Mouse (Mus musculus): ENCODE results near the gene Map4k3. TPM values are rescaled to one million over a fixed set of nuclear protein-coding genes. Genes with fewer than 3 reads are reported as not detected.

Gene Map4k3
- polyA plus RNA-seq, 1 experiment from 2014 or later = 25.4 TPM

- H3K4me2 ChIP-seq = peak overlapping the region; percentile 90
- WGBS = 10% methylated on average over 8 of the region's 8 CpGs
- H3K9ac ChIP-seq = peak overlapping the region; percentile 98
- peaks cover 53% of the 10 kb centered on the region for H3K4me1 ChIP-seq (replicated peaks)
- ATAC-seq (ENCODE audit: low FRiP score, low read depth) = no peak
- H3K27me3 ChIP-seq = no peaks in the 10 kb centered on the region
- H3K27ac ChIP-seq (replicated peaks) = peak overlapping the region; percentile 93; the same call in 1 of the 2 replicates
- peak overlapping the region; percentile 92 for H3K4me3 ChIP-seq
- no peaks in the 10 kb centered on the region for H3K36me3 ChIP-seq
- no peaks in the 10 kb centered on the region for H3K9me3 ChIP-seq
Measured at GRCm38 (mm10) chr17:80726821-80727220, 1.5 kb downstream of the Map4k3 start.

DNA sequence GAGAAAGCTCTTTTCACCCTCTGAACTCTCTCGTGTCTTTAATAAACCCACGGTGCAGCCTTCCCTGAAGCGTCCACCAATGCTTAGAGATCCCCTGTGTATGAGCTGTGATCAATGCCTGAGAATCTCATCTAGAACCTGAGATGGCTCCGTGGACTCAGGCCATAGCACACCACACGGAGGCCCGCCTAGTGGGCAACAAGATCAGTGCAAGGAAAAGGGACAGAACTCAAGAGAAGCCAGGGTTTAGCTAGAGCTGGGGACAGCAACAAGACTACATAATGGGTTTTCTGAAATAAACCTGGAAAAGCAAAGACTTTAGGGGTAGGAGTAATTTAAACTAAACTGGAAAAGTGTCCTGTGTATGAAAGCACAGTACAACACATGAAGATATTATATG lies 5.2 kb downstream of the Map4k3 start:
- no peak for ATAC-seq (ENCODE audit: low FRiP score, low read depth)
- Histone ChIP-seq H3K4me1 (replicated peaks) (peaks cover 53% of the 10 kb centered on the region), H3K36me3 (no peaks in the 10 kb centered on the region)

GRCm38 (mm10) chr17:80721670-80722069 lies 6.6 kb downstream of the Map4k3 start:
- H3K9ac ChIP-seq = no peak overlapping the region
- H3K9me3 ChIP-seq = no peaks in the 10 kb centered on the region
- no peaks in the 10 kb centered on the region for H3K27me3 ChIP-seq
- no peak overlapping the region for H3K4me2 ChIP-seq
- no peak overlapping the region for H3K27ac ChIP-seq (replicated peaks)
- 71% methylated on average over 7 of the region's 7 CpGs for WGBS
- ATAC-seq (ENCODE audit: low FRiP score, low read depth) = 0 out of 2 replicates have a peak, but pooled peaks have one; percentile 32
- no peak overlapping the region for H3K4me3 ChIP-seq
- peaks cover 55% of the 10 kb centered on the region for H3K4me1 ChIP-seq (replicated peaks)
- no peaks in the 10 kb centered on the region for H3K36me3 ChIP-seq

More for the DNA sequence above, 5.2 kb downstream of the Map4k3 start:
- H3K4me2 ChIP-seq = no peak overlapping the region
- H3K27ac ChIP-seq (replicated peaks) = no peak overlapping the region
- no peaks in the 10 kb centered on the region for H3K9me3 ChIP-seq
- H3K4me3 ChIP-seq = no peak overlapping the region
- no peaks in the 10 kb centered on the region for H3K27me3 ChIP-seq
- 72% methylated on average over 6 of the region's 6 CpGs for WGBS
- H3K9ac ChIP-seq = no peak overlapping the region

DNA sequence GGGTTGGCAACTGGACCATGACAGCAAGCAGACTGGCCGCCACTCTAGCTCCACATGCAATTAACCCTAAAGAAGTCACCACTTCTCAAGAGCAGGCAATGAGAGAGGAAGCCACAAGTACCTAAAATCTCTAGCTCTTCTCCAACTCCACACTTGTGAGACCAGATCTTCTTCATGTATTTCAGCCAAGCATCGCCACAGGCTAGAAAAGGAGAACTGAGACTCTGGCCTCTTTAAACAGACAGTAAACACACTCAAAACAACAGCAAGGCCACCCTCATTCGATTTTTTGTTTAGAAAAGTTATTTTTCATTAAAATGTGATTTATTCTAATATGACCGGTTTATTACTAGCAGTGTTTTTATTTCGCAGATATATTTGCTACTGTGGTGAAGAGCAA lies 9.0 kb downstream of the Map4k3 start:
- Histone ChIP-seq H3K4me1 (replicated peaks) (peaks cover 42% of the 10 kb centered on the region), H3K36me3 (no peaks in the 10 kb centered on the region)

GRCm38 (mm10) chr17:80718243-80718642 lies 10.0 kb downstream of the Map4k3 start:
- Histone ChIP-seq H3K27ac (replicated peaks) (no peak overlapping the region), H3K4me3 (no peak overlapping the region), H3K27me3 (no peaks in the 10 kb centered on the region), H3K4me2 (no peak overlapping the region), H3K9me3 (no peaks in the 10 kb centered on the region), H3K36me3 (no peaks in the 10 kb centered on the region), H3K4me1 (replicated peaks) (peaks cover 37% of the 10 kb centered on the region), H3K9ac (no peak overlapping the region)
- WGBS = 79% methylated on average over 5 of the region's 5 CpGs
- ATAC-seq (ENCODE audit: low FRiP score, low read depth) = no peak

More for the DNA sequence above, 9.0 kb downstream of the Map4k3 start:
- Histone ChIP-seq H3K27ac (replicated peaks) (no peak overlapping the region), H3K4me3 (no peak overlapping the region), H3K9ac (no peak overlapping the region), H3K27me3 (no peaks in the 10 kb centered on the region), H3K4me2 (no peak overlapping the region), H3K9me3 (no peaks in the 10 kb centered on the region)
- 93% methylated on average over 5 of the region's 5 CpGs for WGBS
- ATAC-seq (ENCODE audit: low FRiP score, low read depth) = no peak

GRCm38 (mm10) chr17:80713588-80713987 lies 14.7 kb downstream of the Map4k3 start:
- H3K27ac ChIP-seq (replicated peaks) = no peak overlapping the region
- no peaks in the 10 kb centered on the region for H3K36me3 ChIP-seq
- ATAC-seq (ENCODE audit: low FRiP score, low read depth) = no peak
- no peak overlapping the region for H3K9ac ChIP-seq
- H3K27me3 ChIP-seq = no peaks in the 10 kb centered on the region
- no peaks in the 10 kb centered on the region for H3K9me3 ChIP-seq
- peaks cover 45% of the 10 kb centered on the region for H3K4me1 ChIP-seq (replicated peaks)
- no peak overlapping the region for H3K4me3 ChIP-seq
- WGBS = 95% methylated on average over 5 of the region's 5 CpGs
- H3K4me2 ChIP-seq = no peak overlapping the region

DNA sequence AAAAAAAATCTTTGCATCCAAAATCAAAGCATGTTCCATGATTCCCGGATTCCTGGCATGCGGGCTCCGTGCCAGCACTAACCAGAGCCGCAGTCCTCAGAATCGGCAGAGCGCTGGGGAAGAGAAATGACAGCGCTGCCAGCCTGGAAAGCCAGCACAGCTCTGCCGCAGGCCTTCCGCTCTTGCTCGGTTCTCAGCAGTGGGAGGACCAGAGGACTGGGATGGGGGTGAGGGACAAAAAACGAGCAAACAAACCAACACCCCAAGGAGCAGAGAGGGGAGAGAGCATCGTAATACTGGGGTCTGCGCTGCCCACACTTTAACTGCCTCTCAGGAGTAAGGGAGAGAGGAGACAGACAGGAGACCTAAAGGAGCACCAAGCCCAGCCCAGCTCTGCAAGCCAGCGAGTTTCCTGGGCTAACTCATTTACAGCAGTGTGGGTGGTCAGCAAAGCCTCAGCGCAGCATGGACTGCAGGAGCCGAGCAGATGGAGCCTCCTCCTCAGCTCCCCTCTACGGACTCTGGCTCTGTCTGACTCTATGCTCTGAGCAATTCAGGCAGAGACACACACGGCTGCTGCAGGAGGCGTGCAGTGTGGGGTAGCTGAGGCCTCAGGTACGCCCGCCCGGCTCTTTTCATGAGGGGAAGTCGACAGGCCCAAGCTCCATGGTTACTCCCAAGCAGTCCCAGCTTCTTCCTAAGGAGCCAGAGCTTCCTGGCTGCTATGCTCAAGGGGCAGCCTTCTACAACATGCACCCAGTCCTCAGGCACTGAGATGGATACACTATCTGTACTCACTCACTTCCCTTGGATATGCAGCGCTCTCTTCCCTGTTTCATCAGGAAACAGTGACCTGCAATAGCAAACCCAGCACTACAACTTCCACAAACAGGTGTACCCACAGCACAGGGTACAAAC lies 18.1 kb downstream of the Map4k3 start:
- 0 out of 2 replicates have a peak overlapping the region, but pooled peaks have one; percentile 23 for H3K9ac ChIP-seq
- peaks cover 53% of the 10 kb centered on the region for H3K4me1 ChIP-seq (replicated peaks)
- no peaks in the 10 kb centered on the region for H3K9me3 ChIP-seq
- ATAC-seq (ENCODE audit: low FRiP score, low read depth) = peak; percentile 81
- WGBS = 15% methylated on average over 24 of the region's 24 CpGs
- H3K36me3 ChIP-seq = no peaks in the 10 kb centered on the region
- peak overlapping the region; percentile 44 for H3K4me2 ChIP-seq
- H3K4me3 ChIP-seq = peak overlapping the region; percentile 2; the same call in 1 of the 2 replicates
- H3K27me3 ChIP-seq = no peaks in the 10 kb centered on the region
- H3K27ac ChIP-seq (replicated peaks) = peak overlapping the region; percentile 75

- Histone ChIP-seq H3K9me3 (no peaks in the 10 kb centered on the region), H3K27ac (replicated peaks) (no peak overlapping the region), H3K27me3 (no peaks in the 10 kb centered on the region), H3K9ac (no peak overlapping the region), H3K4me2 (no peak overlapping the region), H3K4me3 (no peak overlapping the region), H3K36me3 (no peaks in the 10 kb centered on the region), H3K4me1 (replicated peaks) (peaks cover 56% of the 10 kb centered on the region)
- ATAC-seq (ENCODE audit: low FRiP score, low read depth) = no peak
- 86% methylated on average over 6 of the region's 6 CpGs for WGBS
Measured at GRCm38 (mm10) chr17:80708803-80709202, 19.5 kb downstream of the Map4k3 start.

GRCm38 (mm10) chr17:80707176-80707575 lies 21.1 kb downstream of the Map4k3 start:
- Histone ChIP-seq H3K9ac (no peak overlapping the region), H3K9me3 (no peaks in the 10 kb centered on the region), H3K27ac (replicated peaks) (no peak overlapping the region), H3K4me1 (replicated peaks) (peaks cover 53% of the 10 kb centered on the region), H3K27me3 (no peaks in the 10 kb centered on the region), H3K36me3 (no peaks in the 10 kb centered on the region), H3K4me3 (no peak overlapping the region), H3K4me2 (no peak overlapping the region)
- ATAC-seq (ENCODE audit: low FRiP score, low read depth) = no peak
- WGBS = 68% methylated on average over 4 of the region's 4 CpGs

DNA sequence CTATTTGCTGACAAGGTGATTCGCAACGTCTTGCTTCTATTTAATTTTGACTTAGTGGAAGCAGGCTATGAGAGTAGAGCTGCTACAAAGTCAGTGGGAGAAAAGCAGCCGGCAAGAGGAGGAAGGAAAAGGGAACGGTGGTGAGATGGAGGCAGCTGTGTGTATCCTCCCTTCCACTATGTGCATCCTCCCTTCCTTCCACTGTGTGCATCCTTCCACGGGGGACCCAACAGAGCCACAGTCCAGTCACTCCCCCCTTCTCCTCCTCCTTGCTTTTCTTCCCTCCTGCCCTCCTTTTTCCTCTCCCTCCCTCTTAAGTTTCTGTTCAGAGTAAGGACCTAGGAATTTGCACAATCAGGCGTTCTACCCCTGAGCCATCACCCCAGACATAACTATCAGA lies 21.7 kb downstream of the Map4k3 start:
- Histone ChIP-seq H3K9ac (no peak overlapping the region), H3K4me1 (replicated peaks) (peaks cover 52% of the 10 kb centered on the region), H3K36me3 (no peaks in the 10 kb centered on the region), H3K4me3 (no peak overlapping the region), H3K27ac (replicated peaks) (no peak overlapping the region), H3K9me3 (no peaks in the 10 kb centered on the region), H3K4me2 (no peak overlapping the region), H3K27me3 (no peaks in the 10 kb centered on the region)
- ATAC-seq (ENCODE audit: low FRiP score, low read depth) = no peak
- 72% methylated on average over 6 of the region's 6 CpGs for WGBS

- ATAC-seq (ENCODE audit: low FRiP score, low read depth) = no peak; the same call in 1 of the 2 replicates
- 68% methylated on average over 5 of the region's 5 CpGs for WGBS
- Histone ChIP-seq H3K9me3 (no peaks in the 10 kb centered on the region), H3K4me2 (no peak overlapping the region), H3K4me3 (no peak overlapping the region), H3K4me1 (replicated peaks) (peaks cover 44% of the 10 kb centered on the region), H3K27ac (replicated peaks) (no peak overlapping the region; the same call in 1 of the 2 replicates), H3K27me3 (no peaks in the 10 kb centered on the region), H3K9ac (no peak overlapping the region), H3K36me3 (no peaks in the 10 kb centered on the region)
Measured at GRCm38 (mm10) chr17:80701687-80702086, 26.6 kb downstream of the Map4k3 start.

DNA sequence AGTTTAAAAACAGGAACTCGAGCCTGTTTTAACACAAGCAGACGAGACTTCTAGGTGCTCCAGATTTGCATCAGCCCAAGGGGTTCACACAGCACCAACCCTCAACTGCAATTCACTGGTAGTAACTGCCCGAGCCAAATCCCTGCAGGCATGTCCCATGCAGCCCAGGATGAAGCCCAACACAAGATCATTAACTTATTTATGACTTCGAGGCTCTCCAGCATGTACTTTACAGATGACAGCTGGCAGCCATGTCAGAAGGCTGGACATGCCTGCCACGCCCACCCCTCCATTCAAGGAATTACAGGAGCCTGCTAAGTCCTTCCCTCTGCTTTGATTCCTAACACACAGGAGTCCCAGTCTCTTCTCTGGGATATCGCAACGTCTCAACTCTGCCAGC lies 29.4 kb downstream of the Map4k3 start:
- H3K9me3 ChIP-seq = no peaks in the 10 kb centered on the region
- no peak overlapping the region for H3K27ac ChIP-seq (replicated peaks)
- H3K4me3 ChIP-seq = no peak overlapping the region
- peaks cover 37% of the 10 kb centered on the region for H3K4me1 ChIP-seq (replicated peaks)
- no peak overlapping the region for H3K9ac ChIP-seq
- no peak for ATAC-seq (ENCODE audit: low FRiP score, low read depth)
- 46% methylated on average over 7 of the region's 7 CpGs for WGBS
- H3K4me2 ChIP-seq = no peak overlapping the region
- no peaks in the 10 kb centered on the region for H3K27me3 ChIP-seq
- no peaks in the 10 kb centered on the region for H3K36me3 ChIP-seq
